Mouse (Mus musculus): Measurements from ENCODE around the gene Gm17545.

Gm17545 gene

DNA sequence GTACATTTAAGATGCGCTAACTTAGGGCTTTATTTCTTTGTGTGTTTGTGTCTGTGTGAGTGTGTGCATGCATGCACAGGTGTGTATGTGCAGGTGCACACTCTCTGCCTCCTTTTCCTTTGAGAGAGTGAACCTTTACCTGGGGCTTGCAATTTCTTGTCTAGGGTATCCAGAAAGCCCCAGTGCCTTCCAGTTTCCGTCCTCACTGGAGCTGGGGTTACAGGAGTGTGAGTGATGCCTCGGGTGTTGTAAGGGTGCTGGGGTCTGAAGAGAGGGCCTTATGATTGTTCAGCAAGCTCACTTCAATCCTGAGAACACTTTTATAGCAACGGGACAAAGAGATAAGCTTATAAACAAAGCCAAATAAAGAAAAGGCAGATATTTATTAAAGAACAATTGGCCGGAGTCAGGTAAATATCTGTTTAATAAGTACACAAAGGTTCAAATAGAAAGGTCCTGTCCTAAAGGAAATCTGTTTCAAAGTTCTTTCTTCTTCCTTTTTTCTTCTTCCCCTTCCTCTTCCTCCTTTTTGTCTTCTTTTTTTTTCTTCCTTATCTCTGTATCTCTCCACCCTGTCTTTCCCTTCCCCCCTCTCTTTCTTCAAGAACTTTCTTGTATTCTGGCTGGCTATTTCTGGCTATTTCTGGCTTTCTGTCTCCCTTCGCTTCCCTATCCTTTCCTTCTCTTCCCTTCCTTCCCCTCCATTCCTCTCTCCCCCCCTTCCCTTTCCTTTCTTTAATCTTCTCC lies 43.1 kb downstream of the Gm17545 start:
- no peak for DNase-seq

DNA sequence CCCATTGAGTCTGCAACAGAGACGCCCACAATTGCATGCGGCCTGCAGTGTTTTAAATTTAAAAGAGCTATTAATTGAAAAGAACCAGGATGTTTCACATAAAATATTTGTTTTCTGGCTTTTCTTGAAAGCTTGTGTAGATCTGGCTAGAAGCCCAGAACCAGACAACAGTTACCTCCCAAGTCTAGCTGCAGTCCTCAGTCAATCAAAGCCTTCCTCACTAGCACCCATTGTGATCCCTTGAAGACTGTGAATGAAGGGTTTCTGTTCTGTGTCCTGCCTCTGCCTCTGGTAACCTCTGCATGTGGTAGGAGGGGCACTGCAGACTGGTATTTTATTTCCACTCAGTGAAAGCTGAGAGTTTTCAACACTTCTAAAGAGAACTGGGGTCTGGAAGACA lies 48.9 kb downstream of the Gm17545 start:
- DNase-seq, result no peak

GRCm38 (mm10) chr9:22503581-22503980 lies 49.5 kb downstream of the Gm17545 start:
- no peak for DNase-seq

DNA sequence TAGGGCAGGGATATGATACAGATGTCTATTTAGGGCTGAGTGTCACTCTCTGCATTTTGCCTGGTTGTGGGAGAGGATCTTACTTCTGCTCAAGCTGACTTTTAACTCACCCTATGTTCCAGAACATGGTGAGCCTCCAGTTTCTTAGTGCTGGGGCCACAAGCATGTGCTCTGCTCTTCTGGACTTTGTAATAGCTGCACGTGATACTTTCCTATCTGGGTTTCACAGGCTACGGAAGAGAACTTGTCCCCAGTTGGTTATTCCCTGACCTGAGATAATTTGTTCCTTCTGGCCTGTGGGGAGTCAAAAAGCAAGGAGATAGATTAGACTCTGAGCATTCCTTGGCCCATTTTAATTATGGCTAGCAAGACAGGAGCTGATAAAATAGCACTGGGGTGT lies 51.5 kb downstream of the Gm17545 start:
- no peak for DNase-seq

Data from layer of hippocampus, adult 9-11 months (tissue).